19 mouse cellular contexts compared by ENCODE assay signal in the genomic region with DNA sequence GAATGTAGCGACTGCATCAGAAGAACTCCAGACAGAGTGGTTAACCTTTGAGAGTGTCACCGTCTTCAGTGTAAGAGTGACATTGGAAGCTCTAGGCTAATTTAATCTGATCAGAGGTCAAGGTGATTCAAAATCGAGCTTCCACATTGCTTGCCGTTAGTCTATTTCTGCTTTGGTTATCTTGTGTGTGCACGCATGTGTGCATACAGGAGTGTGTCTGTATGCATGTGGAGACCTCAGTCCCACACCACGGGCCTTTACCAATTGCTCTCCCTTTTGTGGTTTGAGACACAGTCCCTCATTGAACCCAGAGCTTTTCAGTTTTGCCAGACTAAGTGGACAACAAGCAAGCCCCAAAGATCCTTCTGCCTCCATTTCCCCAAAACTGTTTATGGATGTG.
"Had no signal": no experiment of that assay in that cellular context is flagged by ENCODE, and none has a peak within 500 bp of the region (broad histone marks: within the 10 kb centered on the region; RNA-seq: fewer than 3 reads in every experiment).

No protein-coding gene starts in this region.

- H3K4me1 ChIP-seq: midbrain, embryonic 12.5 days; midbrain, embryonic 15.5 days had no signal

- H3K4me2 ChIP-seq: liver, embryonic 15.5 days; lung, embryonic 14.5 days; midbrain, embryonic 12.5 days; midbrain, embryonic 15.5 days; neural tube, embryonic 13.5 days had no signal

- H3K9me3 ChIP-seq: liver, embryonic 15.5 days; megakaryocyte, embryonic 14.5 days; midbrain, embryonic 15.5 days; neural tube, embryonic 13.5 days had no signal

- H3K9ac ChIP-seq: liver, embryonic 15.5 days; lung, embryonic 14.5 days; midbrain, embryonic 12.5 days; midbrain, embryonic 15.5 days; neural tube, embryonic 13.5 days had no signal

- ATAC-seq: intestine, postnatal 0 days; lung, postnatal 0 days; midbrain, embryonic 15.5 days had no signal

- DNase-seq: kidney, adult 2 months; kidney, postnatal 25 days; layer of hippocampus, adult 9-11 months; lung, embryonic 14.5 days; right cerebral cortex, postnatal 25 days; spleen, adult 18-20 months; thymus, adult 18-20 months; thymus, postnatal 36 days had no signal

- H3K4me3 ChIP-seq: layer of hippocampus, adult 2 months; liver, embryonic 15.5 days; megakaryocyte, embryonic 14.5 days; midbrain, embryonic 12.5 days; midbrain, embryonic 15.5 days; myocyte; neural tube, embryonic 13.5 days had no signal

- H3K27ac ChIP-seq: kidney, postnatal 0 days; layer of hippocampus, adult 2 months; liver, embryonic 15.5 days; macrophage; midbrain, embryonic 12.5 days; midbrain, embryonic 15.5 days; neural tube, embryonic 13.5 days had no signal

- H3K27me3 ChIP-seq: liver, embryonic 15.5 days; megakaryocyte, embryonic 14.5 days; midbrain, embryonic 12.5 days; midbrain, embryonic 15.5 days; neural tube, embryonic 13.5 days had no signal

- H3K36me3 ChIP-seq: liver, embryonic 15.5 days; midbrain, embryonic 12.5 days; midbrain, embryonic 15.5 days; neural tube, embryonic 13.5 days had no signal
